Mouse (Mus musculus): ENCODE results near the gene Smim8. TPM values are rescaled to one million over a fixed set of nuclear protein-coding genes. Genes with fewer than 3 reads are reported as not detected.

Gene Smim8
- polyA plus RNA-seq, 2 experiments: 20.1 to 50.2 TPM

GRCm38 (mm10) chr4:34719421-34719820 lies 58.8 kb downstream of the Smim8 start:
- no peak overlapping the region for H3K9ac ChIP-seq (ENCODE audit: low read depth, low read length, severe bottlenecking)
- no peak overlapping the region for H3K4me3 ChIP-seq (replicated peaks; ENCODE audit: low read length)
- H3K9me3 ChIP-seq (ENCODE audit: control insufficient read depth, low read length): no peaks in the 10 kb centered on the region
- no peaks in the 10 kb centered on the region for H3K36me3 ChIP-seq (ENCODE audit: control insufficient read depth, insufficient read depth, low read length)
- DNase-seq (ENCODE audit: low spot score) (no peak), ATAC-seq (ENCODE audit: low FRiP score, low read depth) (no peak)
- H3K4me2 ChIP-seq (replicated peaks; ENCODE audit: low read depth, low read length, severe bottlenecking): no peak overlapping the region
- WGBS: 96% methylated on average over 12 of the region's 12 CpGs
- H3K4me1 ChIP-seq (ENCODE audit: control insufficient read depth, insufficient read depth, low read length): no peaks in the 10 kb centered on the region
- H3K27ac ChIP-seq (replicated peaks; ENCODE audit: low read depth, low read length): no peak overlapping the region
- H3K27me3 ChIP-seq (ENCODE audit: control insufficient read depth, insufficient read depth, low read length): no peaks in the 10 kb centered on the region
- no peak for TF ChIP-seq POLR2A (IDR thresholded peaks at IDR 0.05; ENCODE audit: borderline replicate concordance, extremely low read depth, insufficient read depth, insufficient read length)

Other genes with a start within 250 kb of the Smim8 start
- gene Akirin2, start 227.5 kb downstream of the Smim8 start, polyA plus RNA-seq (2012; rRNA removed): 80.9 and 84.1 TPM in 2 replicates
- 55.3 and 65.7 TPM in 2 replicates for gene Akirin2, start 227.5 kb downstream of the Smim8 start, polyA plus RNA-seq (2014; fragmentation: Nextera tagmentation; extraction: Ambion mirVana)
- gene Orc3, start 163.5 kb downstream of the Smim8 start, polyA plus RNA-seq (2012; rRNA removed): 56.9 and 59.4 TPM in 2 replicates
- 93.3 and 94.0 TPM in 2 replicates for gene Orc3, start 163.5 kb downstream of the Smim8 start, polyA plus RNA-seq (2014; fragmentation: Nextera tagmentation; extraction: Ambion mirVana)
- gene Rars2, start 163.5 kb downstream of the Smim8 start, polyA plus RNA-seq (2012; rRNA removed): 30.4 and 42.3 TPM in 2 replicates
- gene Rars2, start 163.5 kb downstream of the Smim8 start, polyA plus RNA-seq (2014; fragmentation: Nextera tagmentation; extraction: Ambion mirVana): 54.0 and 62.9 TPM in 2 replicates
- 24.7 and 26.8 TPM in 2 replicates for gene Slc35a1, start 91.0 kb downstream of the Smim8 start, polyA plus RNA-seq (2012; rRNA removed)
- 34.5 and 39.4 TPM in 2 replicates for gene Slc35a1, start 91.0 kb downstream of the Smim8 start, polyA plus RNA-seq (2014; fragmentation: Nextera tagmentation; extraction: Ambion mirVana)
- gene Cfap206, start 48.2 kb downstream of the Smim8 start, polyA plus RNA-seq (2012; rRNA removed): 0.20 and 0.27 TPM in 2 replicates
- gene Cfap206, start 48.2 kb downstream of the Smim8 start, polyA plus RNA-seq (2014; fragmentation: Nextera tagmentation; extraction: Ambion mirVana): 0.76 TPM in 1 of 2 replicates, not detected in the other
- gene Gm136, start 22.2 kb downstream of the Smim8 start, polyA plus RNA-seq (2012; rRNA removed): not detected in 2 replicates
- gene Gm136, start 22.2 kb downstream of the Smim8 start, polyA plus RNA-seq (2014; fragmentation: Nextera tagmentation; extraction: Ambion mirVana): not detected in 2 replicates
- 10.3 and 11.9 TPM in 2 replicates for gene Zfp292, start 104.5 kb upstream of the Smim8 start, polyA plus RNA-seq (2012; rRNA removed)
- gene Zfp292, start 104.5 kb upstream of the Smim8 start, polyA plus RNA-seq (2014; fragmentation: Nextera tagmentation; extraction: Ambion mirVana): 23.2 and 27.3 TPM in 2 replicates
- gene Cga, start 115.4 kb upstream of the Smim8 start, polyA plus RNA-seq (2012; rRNA removed): not detected in 2 replicates
- not detected in 2 replicates for gene Cga, start 115.4 kb upstream of the Smim8 start, polyA plus RNA-seq (2014; fragmentation: Nextera tagmentation; extraction: Ambion mirVana)